Mouse (Mus musculus) adrenal gland, postnatal 4 days (tissue): ENCODE measurements around the gene Copz1. TPM values are rescaled to one million over a fixed set of nuclear protein-coding genes. Genes with fewer than 3 reads are reported as not detected.

ENCODE experiments used
- DNase-seq, 2 experiments: peaks; one replicate each; pipeline ENCODE4 v3.0.0; 2021 to 2022; ENCODE audit warnings: low spot score in 2 of 2, mixed read lengths in 2 of 2
- microRNA-seq: library from miRNA; unstranded; fragments of <30 nt; microRNA quantifications from one replicate; pipeline ENCODE4 v1.2.0, GENCODE M21; 2021
- total RNA-seq, 2 experiments: library from RNA; stranded (reverse); gene quantifications; 2 replicates each; pipeline ENCODE4 v1.2.3; 2021

Gene Copz1
- total RNA-seq, 2 experiments from 2014 or later: 132 to 140 TPM

GRCm38 (mm10) chr15:103335488-103336235 is 63.1 kb downstream of the Copz1 start:
- DNase-seq: no peak

GRCm38 (mm10) chr15:103336996-103337667 is 64.6 kb downstream of the Copz1 start:
- DNase-seq: no peak

- no peak for DNase-seq
Measured at GRCm38 (mm10) chr15:103338829-103339165, 66.3 kb downstream of the Copz1 start.

GRCm38 (mm10) chr15:103339166-103339960 is 66.8 kb downstream of the Copz1 start:
- DNase-seq: no peak

DNA sequence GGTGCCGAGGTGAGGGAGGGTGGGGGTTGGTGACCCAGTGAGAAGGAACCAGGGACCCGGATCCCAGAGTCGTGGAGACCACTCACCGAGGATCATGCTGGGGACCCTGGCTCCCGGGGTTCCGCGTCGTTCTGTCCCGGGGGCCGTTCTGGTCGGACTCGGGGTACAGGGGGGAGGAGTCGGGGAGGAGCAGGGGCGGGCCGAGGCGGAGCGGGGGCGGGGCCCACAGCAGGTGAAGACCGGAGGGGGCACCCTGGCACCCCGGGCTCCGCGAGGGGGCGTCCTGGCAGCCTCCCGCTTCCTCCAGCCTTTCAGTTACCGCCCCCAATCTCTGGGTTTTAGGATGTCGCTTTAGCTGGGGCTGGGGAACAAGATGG is 67.4 kb downstream of the Copz1 start, which contains the start of gene Zfp385a:
TSS of gene Zfp385a (minus strand) at position 133 of the 377 bp plus-strand sequence.
- peak in 1 of 2 experiments; percentile 35 for DNase-seq

DNA sequence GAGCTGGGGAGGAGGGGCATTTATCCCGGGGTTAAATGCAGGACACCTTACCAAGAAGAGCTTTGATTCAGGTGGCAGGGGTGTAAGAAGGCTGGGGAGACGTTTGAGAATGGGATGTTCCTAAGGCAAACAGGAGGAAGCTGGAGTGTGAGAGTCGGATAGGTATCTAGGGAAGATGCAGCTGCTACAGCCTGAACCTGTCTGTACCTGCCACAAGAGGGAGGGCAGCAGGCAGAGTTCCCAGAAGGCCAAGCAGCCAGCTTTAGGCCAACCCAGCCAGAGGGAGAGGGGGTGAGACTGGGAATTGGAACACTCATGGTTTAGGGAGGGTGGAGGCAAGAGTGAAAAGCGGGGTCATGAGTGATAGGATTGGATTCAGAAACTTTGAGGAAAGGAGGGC is 68.3 kb downstream of the Copz1 start:
- no peak for DNase-seq

DNA sequence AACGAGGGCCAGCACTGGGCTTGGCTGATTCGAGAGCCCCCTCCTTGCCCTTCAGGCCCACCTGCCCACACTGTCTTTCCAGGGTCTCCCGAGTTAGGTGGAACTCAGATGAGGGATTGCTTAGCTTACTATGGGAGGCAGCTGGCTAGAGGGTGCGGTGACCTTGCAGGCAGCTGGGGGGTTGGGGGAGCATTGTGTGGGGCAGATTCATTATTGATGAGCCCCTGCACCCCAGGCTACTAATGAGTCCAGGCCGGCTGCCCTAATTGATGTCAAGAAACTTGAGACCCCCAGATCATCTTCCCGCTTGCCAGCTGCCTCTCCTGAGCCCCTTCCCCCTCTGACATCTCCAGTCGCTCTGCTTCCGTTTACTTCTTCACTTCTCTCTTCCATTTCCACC is 69.0 kb downstream of the Copz1 start:
- DNase-seq: no peak

- peak in 1 of 2 experiments; percentile 57 for DNase-seq
Measured at GRCm38 (mm10) chr15:103342415-103342814, 69.9 kb downstream of the Copz1 start.

DNA sequence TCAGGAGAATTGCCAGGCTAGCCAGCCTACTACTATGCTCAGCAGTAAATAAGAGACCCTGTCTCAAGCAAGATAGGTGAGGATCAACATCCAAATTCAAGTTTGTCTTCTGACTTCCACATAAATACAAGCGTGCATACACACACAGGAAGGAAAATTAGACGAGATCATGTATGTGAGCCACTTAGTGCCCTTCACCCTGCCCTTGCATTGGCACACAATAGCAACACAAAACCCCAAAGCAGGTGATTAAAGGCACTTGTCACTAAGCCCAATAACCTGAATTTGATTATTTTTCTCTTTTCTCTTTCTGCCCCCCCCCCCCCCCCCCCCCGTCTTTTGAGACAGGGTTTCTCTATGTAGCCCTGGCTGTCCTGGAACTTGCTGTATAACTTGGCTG is 70.5 kb downstream of the Copz1 start:
- DNase-seq: no peak

DNA sequence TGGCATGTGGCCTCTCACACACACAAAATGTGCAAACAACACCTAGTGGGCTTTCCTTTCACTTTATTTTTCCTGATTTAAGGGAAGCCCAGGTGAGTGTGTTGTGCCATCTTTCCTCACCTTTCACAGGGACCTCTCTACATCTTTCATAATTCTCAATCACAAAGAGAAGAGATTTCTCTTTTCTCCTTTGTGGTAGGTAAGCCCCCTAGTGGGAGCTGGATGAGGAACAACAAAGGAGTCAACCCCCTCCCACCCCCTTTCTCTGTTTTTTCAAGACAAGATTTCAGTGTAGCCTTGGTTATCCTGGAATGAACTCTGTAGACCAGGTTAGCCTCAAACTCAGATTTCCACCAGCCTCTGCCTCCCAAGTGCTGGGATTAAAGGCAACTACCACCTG is 71.0 kb downstream of the Copz1 start:
- DNase-seq: no peak

DNA sequence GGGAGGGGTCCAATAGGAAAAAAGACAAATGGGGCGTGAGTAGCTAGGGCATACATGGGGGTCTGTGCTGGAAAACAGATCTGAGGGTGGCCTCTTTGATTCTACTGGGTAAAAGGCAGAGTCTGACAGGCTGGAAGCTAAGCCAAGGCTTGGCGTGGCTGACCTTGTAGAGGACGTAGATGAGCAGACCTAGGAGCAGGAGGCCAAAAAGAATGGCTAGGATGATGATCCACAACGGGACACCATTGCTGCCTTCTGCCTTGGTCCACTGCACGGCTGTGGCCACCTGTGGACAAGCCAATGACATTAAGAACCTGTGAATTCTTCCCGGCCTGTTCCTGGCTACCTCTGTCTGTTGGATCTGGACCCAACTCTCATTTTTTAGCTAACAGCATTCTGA is 73.3 kb downstream of the Copz1 start:
- no peak for DNase-seq

- DNase-seq: no peak
Measured at GRCm38 (mm10) chr15:103347275-103347684, 74.8 kb downstream of the Copz1 start.

Small RNAs within 50 kb of the gene (microRNA-seq; reads per million reads assigned to microRNA genes)
- 247 reads per million, percentile 57 among the genes with 10 or more reads in this experiment for gene Mir148b

Other genes with a start within 250 kb of the Copz1 start
- gene Smug1, start 105.6 kb upstream of the Copz1 start, total RNA-seq: 10 to 100 TPM; 17.7 to 19.0 TPM
- 100 to 1,000 TPM; 111 to 127 TPM for gene Cbx5, start 32.9 kb upstream of the Copz1 start, total RNA-seq
- gene Hnrnpa1, start 32.3 kb upstream of the Copz1 start, total RNA-seq: 100 to 1,000 TPM; 404 to 457 TPM
- 1 to 10 TPM; 5.8 to 8.9 TPM for gene Nfe2, start 14.3 kb upstream of the Copz1 start, total RNA-seq
- not detected for gene Gpr84, start 37.9 kb downstream of the Copz1 start, total RNA-seq
- 10 to 100 TPM; 22.5 to 29.7 TPM for gene Zfp385a, start 67.4 kb downstream of the Copz1 start, total RNA-seq
- 10 to 100 TPM; 47.2 to 52.5 TPM for gene Itga5, start 94.0 kb downstream of the Copz1 start, total RNA-seq
- gene Gtsf1, start 157.8 kb downstream of the Copz1 start, total RNA-seq: not detected
- not detected for gene Gtsf2, start 175.8 kb downstream of the Copz1 start, total RNA-seq
- 1 to 10 TPM; 4.6 to 6.1 TPM for gene Nckap1l, start 181.1 kb downstream of the Copz1 start, total RNA-seq
- 1 to 10 TPM; 5.1 to 5.6 TPM for gene Pde1b, start 230.3 kb downstream of the Copz1 start, total RNA-seq